Mouse (Mus musculus): ENCODE results near the gene Gm21969. TPM values are rescaled to one million over a fixed set of nuclear protein-coding genes. Genes with fewer than 3 reads are reported as not detected.

The Gm21969 gene
- total RNA-seq, 2 experiments from 2014 or later = not detected

DNA sequence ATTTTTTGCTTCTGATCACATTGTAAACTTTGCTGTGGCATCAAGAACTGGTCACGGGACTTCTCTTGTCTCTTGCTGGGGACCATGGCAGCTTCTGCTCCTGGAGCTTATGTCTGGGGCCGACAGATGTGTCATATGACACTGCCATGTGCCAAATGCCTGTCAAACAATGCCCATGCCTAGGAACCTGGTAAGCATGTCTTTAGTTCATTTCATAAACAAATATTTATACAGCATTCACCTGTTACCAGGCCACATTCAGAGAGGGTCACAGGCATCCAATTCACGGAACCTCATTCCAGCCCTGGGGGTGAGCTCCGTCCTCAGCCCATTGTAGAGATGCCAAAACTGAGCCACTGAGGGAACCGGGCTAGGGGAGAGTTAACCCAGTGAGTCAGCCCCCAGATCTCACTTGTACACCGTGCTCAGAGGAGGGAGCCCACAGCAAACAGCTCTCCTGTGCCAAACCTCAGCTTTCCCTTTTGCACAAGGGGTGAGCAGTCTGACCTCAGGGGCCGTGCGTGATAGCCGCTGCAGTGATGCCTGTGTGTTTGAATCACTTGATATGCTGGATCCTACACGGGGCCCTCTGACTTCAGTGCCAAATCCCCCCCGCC, 19.2 kb upstream of the Gm21969 start:
- ATAC-seq (replicated peaks; ENCODE audit: low FRiP score, low TSS enrichment, poor library complexity, severe bottlenecking) = no peak

DNA sequence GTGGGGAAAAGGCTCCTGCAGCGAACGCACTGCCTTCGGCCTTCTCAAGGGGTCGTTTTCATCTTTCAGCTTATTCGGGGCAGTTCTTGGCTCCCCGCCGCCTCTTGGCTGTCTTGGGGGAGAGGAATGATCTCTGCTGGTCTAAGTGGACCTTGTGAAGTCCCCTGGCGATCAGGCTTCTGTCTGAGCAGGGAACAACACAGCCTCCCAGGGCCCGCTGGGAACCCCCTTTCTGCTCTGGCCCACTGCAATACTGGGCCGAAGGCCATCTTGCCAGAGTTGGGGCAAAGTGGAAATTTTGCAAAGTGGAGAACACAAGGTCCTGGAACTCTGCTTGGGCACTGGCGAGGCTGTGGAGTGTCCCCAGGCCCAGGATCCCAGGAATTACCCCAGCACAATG, 18.3 kb upstream of the Gm21969 start:
- no peak for ATAC-seq (replicated peaks; ENCODE audit: low FRiP score, low TSS enrichment, poor library complexity, severe bottlenecking)

DNA sequence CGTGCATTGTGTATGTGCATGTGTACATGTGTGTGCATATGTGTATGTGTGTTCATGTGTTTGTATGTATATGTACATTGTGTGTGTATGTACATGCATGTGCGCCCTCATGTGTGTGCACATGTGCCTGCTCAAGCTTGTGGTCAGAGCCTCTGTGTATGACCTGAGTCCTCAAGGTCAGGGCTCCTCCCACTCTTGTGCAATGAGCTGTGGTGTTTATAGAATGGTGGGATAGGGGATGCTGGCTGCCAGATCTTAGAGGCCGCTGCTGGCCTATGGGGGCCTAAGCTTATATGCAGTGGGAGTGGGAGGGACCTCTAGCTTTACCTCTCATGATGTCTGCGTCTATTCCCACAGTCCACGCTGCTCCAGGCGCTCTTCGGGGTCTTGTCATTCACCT, 17.3 kb upstream of the Gm21969 start:
- ATAC-seq (replicated peaks; ENCODE audit: low FRiP score, low TSS enrichment, poor library complexity, severe bottlenecking) = no peak

DNA sequence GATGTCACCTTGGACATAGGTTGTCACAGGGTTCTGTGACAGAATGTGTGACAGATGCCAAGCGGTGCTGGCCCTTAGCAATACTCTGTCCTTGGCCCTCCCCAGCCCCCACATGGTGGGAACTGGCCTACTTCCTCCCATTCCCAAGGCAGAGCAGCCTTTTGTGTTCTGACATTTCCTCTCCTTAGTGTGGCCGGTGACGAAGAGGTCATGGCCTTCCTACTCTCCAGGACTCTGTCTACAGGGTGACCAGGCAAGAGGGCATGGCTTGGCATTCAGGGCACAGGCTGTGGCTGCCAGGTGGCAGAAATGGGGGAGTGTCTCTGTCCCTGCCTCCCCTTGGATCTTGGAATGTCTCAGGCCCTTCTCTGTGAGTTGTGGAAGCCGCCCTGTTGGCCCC, 15.6 kb upstream of the Gm21969 start:
- ATAC-seq (replicated peaks; ENCODE audit: low FRiP score, low TSS enrichment, poor library complexity, severe bottlenecking) = no peak

DNA sequence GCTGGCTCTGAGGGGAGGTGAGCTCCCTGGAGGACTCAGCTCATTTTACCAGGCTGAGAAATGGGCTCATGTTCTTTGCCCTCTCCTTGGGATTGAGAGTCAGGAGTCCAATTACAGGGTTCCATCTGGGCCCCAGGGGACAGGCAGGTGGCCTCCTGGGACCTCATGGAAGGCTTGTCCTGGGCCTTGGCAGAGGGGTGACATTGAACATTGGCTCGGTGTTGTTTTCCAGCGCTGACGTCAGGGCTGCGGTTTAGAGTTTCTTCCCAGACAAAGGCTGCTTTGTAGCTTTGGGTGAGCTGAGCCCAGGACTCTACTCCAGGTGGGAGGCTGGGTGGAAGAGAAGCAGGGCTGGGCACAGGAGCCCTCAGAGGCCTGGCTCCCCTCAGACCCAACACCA, 15.2 kb upstream of the Gm21969 start:
- ATAC-seq (replicated peaks; ENCODE audit: low FRiP score, low TSS enrichment, poor library complexity, severe bottlenecking) = no peak

DNA sequence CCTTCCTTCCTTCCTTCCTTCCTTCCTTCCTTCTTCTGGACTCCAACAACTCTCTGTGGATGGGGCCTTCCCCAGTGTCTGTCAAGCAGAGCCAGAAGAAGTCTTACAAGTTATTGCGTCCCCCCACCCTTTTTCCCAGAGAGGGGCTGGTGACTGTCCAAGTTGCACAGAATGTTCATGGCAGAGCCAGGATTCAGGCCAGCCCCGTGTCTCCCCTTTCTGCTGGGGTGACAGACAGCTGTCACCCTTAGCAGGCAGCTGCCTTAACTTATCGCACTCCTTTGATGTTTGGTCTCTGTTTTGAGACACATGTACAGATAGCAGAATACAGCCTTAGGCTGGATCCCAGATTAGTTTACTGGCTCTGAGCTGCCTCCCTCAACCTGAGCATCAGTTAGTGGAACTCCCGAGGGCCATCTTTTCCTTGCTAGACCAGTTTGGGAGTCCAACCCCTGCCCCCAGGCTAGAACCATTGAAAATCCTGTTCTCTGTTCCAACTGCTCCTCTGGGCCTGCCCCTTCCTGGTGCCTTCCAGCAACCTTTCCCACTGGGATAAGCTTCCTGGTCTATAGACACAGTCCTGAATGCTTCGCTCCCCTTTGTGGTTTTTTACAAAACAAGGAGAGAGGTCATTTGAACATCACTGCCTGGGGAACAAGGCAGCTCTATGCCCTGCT, 13.5 kb upstream of the Gm21969 start:
- no peak for ATAC-seq (replicated peaks; ENCODE audit: low FRiP score, low TSS enrichment, poor library complexity, severe bottlenecking)

DNA sequence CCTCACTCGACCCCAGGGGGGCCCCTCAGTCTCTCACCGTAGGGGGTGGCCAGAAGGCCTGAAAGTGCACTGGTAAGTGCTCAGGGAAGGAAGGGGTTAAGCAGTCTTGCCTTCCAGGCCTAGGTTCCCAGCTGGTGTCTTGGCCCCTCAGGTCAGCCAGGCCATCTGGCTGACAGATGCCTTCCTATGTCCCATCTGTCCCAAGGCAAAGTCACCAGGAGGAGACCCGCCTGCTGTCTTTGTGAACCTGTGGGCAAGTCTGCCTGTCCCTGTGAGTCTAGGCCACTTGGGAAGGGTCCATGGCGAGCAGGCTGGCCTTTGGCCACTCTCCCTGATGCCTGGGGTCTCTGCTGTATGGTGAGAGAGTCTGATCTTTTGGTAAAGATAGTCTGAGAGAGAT, 12.5 kb upstream of the Gm21969 start:
- no peak for ATAC-seq (replicated peaks; ENCODE audit: low FRiP score, low TSS enrichment, poor library complexity, severe bottlenecking)

DNA sequence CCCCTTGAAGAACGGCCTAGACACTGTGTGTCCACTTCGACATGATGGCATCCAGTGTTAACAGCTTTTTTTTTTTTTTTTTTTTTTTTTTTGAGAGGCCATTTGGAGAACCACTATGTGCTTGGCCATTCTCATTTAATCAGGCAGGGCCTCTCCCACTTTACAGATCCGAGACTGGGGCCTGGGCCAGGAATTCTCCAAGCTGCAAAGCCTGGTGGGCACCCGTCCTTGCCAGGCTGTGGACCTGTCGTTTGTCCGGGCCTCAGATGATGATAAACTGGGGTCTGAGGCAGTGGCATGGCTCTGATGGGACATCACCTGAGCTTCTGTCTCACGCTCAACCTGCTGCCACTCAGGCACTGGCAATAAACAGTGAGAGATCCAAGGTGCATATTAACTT, 10.1 kb upstream of the Gm21969 start:
- no peak for ATAC-seq (replicated peaks; ENCODE audit: low FRiP score, low TSS enrichment, poor library complexity, severe bottlenecking)

DNA sequence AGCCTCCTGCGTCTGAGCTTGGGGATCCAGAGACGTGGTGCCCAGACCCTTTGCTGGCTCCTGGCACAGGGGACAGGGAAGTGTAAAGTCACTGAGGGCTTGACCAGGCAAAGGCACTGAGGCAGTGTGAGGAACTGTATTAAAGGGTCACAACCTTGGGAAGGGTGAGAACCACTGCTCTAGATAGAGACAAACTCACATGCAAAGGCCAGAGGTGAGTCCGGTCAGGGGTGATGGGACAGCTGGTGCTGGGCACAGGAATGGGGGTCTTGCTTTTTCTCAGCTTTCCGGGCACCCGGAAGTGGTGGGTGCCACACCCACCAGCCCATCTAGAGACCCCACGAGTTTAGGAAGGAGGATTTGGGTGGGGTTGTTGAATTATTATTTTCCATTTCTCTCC, 9.6 kb upstream of the Gm21969 start:
- ATAC-seq (replicated peaks; ENCODE audit: low FRiP score, low TSS enrichment, poor library complexity, severe bottlenecking) = no peak

DNA sequence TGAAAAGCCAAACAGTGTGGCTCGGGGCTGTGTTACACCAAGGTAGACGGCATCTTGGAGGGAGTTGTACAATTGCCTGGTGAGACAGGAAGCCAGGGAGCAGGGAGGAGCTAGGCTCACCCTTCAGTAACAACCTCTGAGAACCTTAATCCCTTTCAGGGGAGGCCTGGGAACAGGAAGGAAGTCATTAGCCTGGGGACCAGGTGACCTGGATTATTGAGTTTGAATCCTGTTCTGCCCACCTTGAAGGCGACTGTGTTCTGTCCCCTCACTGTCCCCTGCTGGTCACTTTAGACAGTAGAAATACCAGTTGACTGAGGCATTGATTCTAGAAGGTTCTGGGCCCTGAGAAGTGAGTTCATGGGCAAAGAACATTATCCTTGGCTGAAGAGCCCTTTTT, 8.9 kb upstream of the Gm21969 start:
- ATAC-seq (replicated peaks; ENCODE audit: low FRiP score, low TSS enrichment, poor library complexity, severe bottlenecking) = no peak

DNA sequence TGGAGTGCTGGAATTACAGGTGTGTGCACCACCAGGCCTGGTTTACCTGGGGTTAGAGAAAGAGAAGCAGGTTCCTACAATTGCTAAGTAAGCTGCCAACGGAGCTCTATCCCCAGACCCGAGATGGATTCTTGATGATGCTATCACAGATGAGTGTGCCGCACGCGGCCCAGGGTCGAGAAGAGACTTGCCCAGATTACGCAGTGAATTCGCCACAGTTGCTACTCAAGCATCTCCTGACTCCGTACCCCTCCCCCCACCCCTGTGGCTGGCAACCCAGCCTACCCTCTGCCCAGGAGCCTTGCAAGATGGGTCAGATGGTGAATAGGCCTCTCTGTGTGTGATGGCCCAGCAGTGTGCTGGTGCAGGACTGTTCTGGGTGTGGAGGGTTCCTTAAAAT, 6.3 kb upstream of the Gm21969 start:
- no peak for ATAC-seq (replicated peaks; ENCODE audit: low FRiP score, low TSS enrichment, poor library complexity, severe bottlenecking)

DNA sequence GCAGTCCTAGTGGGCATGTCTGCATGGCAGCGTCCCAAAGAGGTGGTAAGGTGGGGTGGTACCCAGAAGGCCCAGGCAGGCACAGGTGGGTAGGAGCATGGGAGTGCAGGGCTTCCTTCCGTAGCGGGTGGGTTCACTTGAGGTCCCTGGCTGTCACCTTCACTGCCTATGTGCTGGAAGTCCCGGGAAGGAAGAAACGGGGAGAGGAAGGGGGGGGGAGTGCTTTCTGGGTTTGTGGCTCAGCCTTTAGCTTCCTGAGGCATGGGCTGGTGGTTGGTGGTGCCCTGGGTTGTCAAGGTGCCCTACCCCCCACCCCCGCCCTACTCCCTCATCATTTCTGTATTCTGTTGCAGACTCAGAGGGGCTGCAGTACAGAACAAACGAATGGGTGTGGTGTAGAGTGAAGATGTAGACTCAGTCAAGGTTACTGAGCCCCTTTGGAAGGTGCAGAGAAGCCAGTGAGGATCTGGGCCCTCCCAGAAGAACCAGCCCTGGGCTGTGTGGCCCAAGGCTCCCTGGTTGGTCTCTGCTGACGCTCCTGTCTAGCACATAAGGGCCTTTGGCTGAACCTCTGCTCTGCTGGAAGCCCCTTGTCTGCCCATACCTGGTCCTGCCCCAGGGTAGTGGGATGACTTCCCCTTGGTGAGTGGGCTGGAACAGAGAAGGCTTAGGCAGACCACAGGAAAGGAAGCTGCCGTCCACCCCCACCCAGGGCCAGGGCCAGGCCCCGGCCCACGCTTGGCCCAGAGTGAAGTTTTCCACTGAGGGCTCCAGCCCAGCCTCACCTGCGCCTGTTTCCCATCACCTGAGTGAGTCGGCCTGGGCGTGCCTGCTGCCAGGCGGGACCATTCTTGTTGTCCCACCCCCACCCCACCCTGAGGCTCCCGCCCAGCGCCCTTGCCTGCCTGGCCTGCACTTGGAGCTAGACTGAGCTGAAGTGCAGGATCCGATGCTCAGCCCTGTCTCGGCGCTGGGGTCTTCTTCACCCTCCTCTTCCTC, 5.4 kb upstream of the Gm21969 start:
- ATAC-seq (replicated peaks; ENCODE audit: low FRiP score, low TSS enrichment, poor library complexity, severe bottlenecking) = no peak

DNA sequence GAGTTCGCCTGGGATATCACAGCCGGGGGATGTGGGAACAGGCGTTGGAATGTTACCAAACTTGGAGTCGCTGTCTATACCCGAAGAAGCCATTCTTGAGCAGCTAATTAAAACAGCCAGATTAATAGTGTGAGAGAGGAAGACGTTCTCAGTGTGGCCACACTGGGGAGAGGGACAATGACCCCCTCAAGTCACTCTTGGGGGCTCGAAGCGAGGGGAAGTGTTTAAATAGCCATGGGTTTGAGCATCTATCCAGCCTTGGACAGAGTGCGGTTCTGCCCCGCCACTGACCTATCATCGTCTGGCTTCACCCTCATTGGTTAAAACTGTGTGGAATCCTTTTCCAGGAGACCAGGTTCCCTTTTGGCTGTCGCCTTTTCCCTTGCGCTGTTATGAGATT, 4.6 kb upstream of the Gm21969 start:
- no peak for ATAC-seq (replicated peaks; ENCODE audit: low FRiP score, low TSS enrichment, poor library complexity, severe bottlenecking)

DNA sequence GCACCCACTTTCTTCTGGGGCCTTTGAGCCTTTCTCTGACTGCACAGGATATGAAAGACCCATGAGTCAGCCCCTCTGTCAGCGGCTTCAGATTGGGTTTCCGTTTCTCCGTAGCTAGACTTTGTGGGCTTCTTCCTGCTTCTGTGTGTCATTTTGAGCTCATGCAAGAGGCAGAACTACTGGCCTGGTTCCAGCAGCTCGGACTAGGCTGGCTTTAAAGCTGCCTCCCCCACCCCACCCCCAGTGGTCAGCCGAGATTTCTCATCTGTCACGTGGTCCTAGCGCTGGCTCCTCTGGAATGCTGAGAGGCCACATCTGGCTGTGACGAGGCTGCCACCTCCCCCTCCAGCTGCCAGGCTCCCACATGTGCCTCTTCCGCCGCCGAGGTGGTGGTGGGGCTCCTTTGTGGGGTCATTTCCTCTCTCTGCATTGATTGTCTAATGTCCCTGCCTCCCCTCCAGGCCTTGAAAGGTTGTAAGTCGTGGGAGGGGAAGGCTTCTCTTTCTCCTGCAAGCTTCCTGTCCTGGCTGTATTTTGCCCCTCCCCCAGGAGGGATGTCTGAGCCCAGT, 4.0 kb upstream of the Gm21969 start:
- ATAC-seq (replicated peaks; ENCODE audit: low FRiP score, low TSS enrichment, poor library complexity, severe bottlenecking) = no peak

DNA sequence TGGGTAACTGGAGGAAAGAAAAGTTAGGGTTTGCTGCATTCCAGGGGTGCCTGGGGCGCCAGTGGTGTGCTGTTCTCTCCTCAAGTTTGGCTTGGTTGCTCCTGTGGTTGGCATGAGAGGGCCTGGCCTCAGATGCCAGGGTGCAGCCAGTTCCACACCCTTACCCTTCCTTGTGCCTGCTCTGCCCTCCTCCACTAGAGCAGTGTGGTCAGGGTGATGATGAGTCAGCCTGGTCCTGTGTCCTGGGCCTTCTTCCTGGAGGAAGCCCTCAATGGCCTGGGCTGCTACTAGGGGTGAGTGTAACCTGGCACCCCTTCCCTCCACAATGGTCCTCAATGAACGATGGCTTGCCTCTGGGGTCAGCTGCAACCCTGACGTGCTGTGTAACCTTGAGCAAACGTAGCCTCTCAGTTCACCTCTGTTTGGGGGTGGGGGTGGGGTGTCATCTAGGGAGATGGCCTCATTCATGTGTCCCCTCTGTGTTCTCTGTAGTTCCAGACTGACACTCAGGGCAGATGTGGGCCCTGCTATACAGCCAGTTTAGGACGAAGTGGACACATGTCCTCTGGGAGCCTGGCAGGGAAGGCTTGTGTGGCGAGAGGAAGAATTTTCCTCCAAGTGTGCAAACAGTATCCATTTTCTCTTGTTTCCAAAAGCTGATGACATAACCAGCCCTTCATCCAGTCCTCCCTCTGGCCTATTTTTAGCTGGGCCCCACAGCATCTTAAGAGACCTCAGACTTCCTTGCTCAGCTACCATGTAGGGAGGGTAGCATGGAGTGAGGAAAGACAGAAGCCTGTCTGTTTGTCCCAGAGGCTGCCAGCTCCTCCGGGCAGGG, 1.2 kb upstream of the Gm21969 start:
- ATAC-seq (replicated peaks; ENCODE audit: low FRiP score, low TSS enrichment, poor library complexity, severe bottlenecking) = no peak

DNA sequence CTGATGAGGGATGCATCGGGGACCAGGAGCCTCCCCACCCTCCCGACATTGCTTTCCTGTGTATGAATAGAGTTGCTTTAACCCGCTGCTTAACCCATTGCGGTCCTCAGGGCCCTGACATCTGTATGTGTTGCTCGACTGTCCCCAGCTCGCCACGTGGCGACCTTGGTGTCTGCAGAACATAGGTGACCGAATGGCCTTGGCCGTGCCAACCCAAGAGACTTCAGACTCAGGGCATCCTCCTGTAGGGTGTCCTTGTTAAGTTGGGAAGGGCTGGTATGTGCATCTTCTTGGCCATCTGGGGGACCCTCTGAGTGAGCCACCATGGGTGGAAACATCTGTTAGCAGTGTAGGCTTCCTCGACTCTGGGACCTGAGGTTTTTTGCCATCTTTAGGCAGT, 2.2 kb downstream of the Gm21969 start:
- no peak for ATAC-seq (replicated peaks; ENCODE audit: low FRiP score, low TSS enrichment, poor library complexity, severe bottlenecking)

DNA sequence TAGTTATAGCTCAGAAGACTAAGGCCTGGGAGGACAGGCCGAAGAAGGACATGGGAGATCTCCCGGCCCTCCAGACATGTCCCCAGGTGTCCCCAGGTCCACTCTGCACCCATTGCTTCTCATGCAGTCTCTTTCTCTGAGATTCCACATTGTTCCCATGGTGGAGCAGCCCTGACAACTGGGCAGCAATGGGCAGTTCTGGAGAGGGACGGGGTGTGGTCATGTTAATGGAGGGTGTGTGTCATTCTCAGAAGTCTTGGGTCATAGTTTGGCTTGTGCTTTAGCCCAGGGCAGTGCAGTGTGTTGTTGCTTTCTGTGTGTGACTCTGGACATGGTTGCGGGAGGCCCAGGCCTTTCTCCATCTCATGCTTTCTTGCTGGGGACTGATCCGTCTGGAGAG, 3.7 kb downstream of the Gm21969 start:
- ATAC-seq (replicated peaks; ENCODE audit: low FRiP score, low TSS enrichment, poor library complexity, severe bottlenecking) = no peak

DNA sequence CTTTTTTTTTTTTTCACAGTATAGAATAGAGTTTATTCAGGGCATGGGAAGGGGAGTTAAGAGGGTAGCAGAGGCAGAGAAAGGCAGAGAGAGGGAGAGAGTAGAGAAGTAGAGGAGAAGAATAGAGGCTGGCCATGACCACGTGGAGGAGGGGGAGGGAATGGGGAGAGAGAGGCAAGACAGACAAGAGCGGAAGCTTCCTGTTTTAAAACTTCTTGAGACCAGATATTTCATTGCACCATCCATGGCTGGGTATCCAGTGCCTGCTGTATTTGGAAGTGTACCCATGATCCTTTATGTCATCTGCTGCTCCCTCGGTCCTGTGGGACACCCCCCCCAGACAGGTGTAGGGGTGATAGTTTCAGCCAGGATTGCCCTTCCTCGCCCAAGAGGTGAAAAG, 6.0 kb downstream of the Gm21969 start:
- ATAC-seq (replicated peaks; ENCODE audit: low FRiP score, low TSS enrichment, poor library complexity, severe bottlenecking) = no peak

DNA sequence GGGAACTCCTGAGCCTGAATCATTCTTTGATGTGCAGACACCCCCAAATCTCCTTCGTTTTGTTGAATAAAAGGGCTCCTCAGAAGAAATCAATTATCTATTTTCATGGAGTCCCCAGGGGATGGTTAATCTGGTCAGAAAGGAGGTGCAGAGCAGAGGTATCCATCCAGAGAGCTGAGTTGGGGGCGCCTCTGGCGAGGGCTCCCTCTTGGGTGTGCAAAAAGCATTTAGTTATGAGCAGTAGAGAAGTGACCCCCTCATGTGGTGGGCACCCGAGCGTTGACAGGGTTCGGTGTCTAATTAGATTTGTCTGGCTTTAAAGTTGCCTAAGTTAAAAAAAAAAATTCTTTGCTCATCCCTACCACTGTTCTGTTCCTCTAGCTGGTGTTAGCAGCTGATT, 8.0 kb downstream of the Gm21969 start:
- ATAC-seq (replicated peaks; ENCODE audit: low FRiP score, low TSS enrichment, poor library complexity, severe bottlenecking) = no peak
